19 mouse cellular contexts compared by ENCODE assay signal in the genomic region with DNA sequence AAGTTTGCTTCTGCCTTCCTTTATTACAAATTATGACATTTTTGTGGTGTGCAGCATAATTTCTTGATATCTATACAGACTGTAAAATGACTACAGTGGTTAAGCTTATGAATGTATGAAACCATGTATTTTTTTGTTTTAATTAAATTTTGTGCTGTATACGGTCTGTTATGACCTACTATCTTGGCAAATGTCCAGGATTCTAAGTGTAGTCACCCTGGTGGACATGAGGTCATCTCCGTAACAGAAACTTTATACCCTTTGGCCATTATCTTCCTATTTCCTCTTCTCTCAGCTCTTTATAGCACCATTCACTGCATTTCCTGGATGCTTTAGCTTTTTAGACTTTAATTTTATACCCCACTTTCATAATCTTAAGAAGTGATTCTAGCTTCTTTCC.
"Had no signal": no experiment of that assay in that cellular context is flagged by ENCODE, and none has a peak within 500 bp of the region (broad histone marks: within the 10 kb centered on the region; RNA-seq: fewer than 3 reads in every experiment).

No protein-coding gene starts in this region.

- H3K9ac ChIP-seq: liver, embryonic 15.5 days; midbrain, embryonic 12.5 days; midbrain, embryonic 15.5 days; neural tube, embryonic 13.5 days; stomach, embryonic 15.5 days had no signal

- DNase-seq: kidney, adult 2 months; kidney, postnatal 25 days; layer of hippocampus, adult 9-11 months; lung, adult 18-20 months; retina, postnatal 1 day; right cerebral cortex, postnatal 25 days; spleen, adult 18-20 months; thymus, postnatal 25 days had no signal

- ATAC-seq: intestine, embryonic 16.5 days; midbrain, embryonic 15.5 days had no signal

- H3K9me3 ChIP-seq: liver, embryonic 15.5 days; midbrain, embryonic 12.5 days; midbrain, embryonic 15.5 days; neural tube, embryonic 13.5 days; stomach, embryonic 15.5 days had no signal

- H3K27ac ChIP-seq: layer of hippocampus, adult 2 months; left cerebral cortex, adult 2 months; liver, embryonic 15.5 days; macrophage; midbrain, embryonic 12.5 days; midbrain, embryonic 15.5 days; neural tube, embryonic 13.5 days; stomach, embryonic 15.5 days had no signal

- H3K4me1 ChIP-seq: liver, embryonic 15.5 days; midbrain, embryonic 12.5 days; midbrain, embryonic 15.5 days; neural tube, embryonic 13.5 days; stomach, embryonic 15.5 days had no signal

- H3K4me3 ChIP-seq: layer of hippocampus, adult 2 months; left cerebral cortex, adult 2 months; liver, embryonic 15.5 days; midbrain, embryonic 12.5 days; midbrain, embryonic 15.5 days; myocyte; neural tube, embryonic 13.5 days; stomach, embryonic 15.5 days had no signal

- H3K4me2 ChIP-seq: liver, embryonic 11.5 days; liver, embryonic 15.5 days; midbrain, embryonic 12.5 days; midbrain, embryonic 15.5 days; neural tube, embryonic 13.5 days; stomach, embryonic 15.5 days had no signal

- H3K36me3 ChIP-seq: liver, embryonic 15.5 days; midbrain, embryonic 12.5 days; midbrain, embryonic 15.5 days; neural tube, embryonic 13.5 days; stomach, embryonic 15.5 days had no signal

- H3K27me3 ChIP-seq: liver, embryonic 15.5 days; midbrain, embryonic 12.5 days; midbrain, embryonic 15.5 days; neural tube, embryonic 13.5 days; stomach, embryonic 15.5 days had no signal
